Mouse (Mus musculus) urinary bladder, postnatal 10 days (tissue): Measurements from ENCODE around the gene Ccdc47.
A peak's percentile ranks its signal among the peaks of the same experiment; 100 is the strongest.

Experiments used
- DNase-seq: peaks from one replicate; pipeline ENCODE4 v3.0.0; 2022; ENCODE audit warnings: low spot score

The Ccdc47 gene

DNA sequence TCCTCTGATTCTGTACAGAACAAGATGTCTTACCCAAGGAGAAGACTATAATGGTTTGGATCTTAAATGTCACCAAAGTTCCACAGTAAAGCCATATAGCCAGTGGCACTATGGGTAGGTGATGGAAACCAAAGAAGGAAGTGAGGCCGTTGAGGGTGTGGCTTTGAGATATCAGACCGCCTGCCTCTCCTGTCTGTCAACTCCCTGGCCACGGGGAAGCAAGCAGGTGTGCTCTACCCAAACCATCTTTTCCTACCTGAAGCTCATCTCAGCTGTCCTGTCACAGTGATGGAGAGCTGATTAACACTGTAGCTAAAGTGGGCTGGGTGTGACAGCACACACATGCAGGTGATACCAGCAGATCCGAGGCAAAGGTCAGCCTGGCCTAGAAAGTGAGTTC lies 17.9 kb downstream of the Ccdc47 start:
- DNase-seq: no peak

- no peak for DNase-seq
Measured at GRCm38 (mm10) chr11:106195341-106195740, 20.8 kb downstream of the Ccdc47 start.

GRCm38 (mm10) chr11:106194891-106195290 lies 21.3 kb downstream of the Ccdc47 start:
- no peak for DNase-seq

GRCm38 (mm10) chr11:106194155-106194541 lies 22.0 kb downstream of the Ccdc47 start:
- no peak for DNase-seq

- peak; percentile 91 for DNase-seq
Measured at GRCm38 (mm10) chr11:106193371-106194154, 22.6 kb downstream of the Ccdc47 start.

- no peak for DNase-seq
Measured at GRCm38 (mm10) chr11:106192657-106193370, 23.3 kb downstream of the Ccdc47 start.

GRCm38 (mm10) chr11:106192241-106192640 lies 23.9 kb downstream of the Ccdc47 start:
- no peak for DNase-seq

DNA sequence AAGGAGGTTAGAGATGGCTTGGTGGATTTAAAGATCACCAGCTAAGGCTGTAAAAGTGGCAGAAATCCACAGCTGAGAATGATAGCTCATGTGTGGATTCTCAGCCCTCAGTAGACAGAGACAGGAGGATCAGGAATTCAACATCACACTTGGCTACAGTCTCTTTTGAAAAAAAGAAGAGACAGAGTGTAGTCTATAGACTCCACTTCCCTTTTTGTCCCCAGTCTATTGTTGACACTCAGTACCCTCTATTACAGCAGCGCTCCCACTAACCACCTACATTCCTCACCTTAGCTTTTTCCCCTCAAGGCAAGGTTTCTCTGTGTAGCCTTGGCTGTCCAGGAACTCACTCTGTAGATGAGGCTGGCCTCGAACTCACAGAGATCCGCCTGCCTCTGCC lies 24.4 kb downstream of the Ccdc47 start:
- DNase-seq: no peak

DNA sequence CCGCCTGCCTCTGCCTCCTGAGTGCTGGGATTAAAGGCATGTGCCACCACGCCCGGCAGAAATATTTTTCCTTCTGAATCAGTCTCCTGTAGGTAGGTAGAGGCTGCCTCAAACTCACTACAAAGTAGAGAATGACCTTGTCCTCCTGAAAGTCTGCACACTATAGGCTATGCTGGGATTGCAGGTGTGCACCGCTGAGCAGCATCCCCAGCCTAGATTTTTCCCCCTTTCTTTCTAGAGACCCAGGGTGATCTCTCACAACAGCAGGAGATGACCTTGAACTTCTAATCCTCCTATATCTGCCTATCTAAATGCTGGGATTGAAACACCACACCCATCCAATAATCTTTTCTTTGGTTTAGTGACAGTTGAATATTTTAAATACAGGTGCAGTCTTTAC lies 28.8 kb downstream of the Ccdc47 start:
- no peak for DNase-seq

GRCm38 (mm10) chr11:106180449-106180801 lies 35.7 kb downstream of the Ccdc47 start:
- DNase-seq: no peak

- DNase-seq: no peak
Measured at GRCm38 (mm10) chr11:106179711-106180448, 36.3 kb downstream of the Ccdc47 start.

DNA sequence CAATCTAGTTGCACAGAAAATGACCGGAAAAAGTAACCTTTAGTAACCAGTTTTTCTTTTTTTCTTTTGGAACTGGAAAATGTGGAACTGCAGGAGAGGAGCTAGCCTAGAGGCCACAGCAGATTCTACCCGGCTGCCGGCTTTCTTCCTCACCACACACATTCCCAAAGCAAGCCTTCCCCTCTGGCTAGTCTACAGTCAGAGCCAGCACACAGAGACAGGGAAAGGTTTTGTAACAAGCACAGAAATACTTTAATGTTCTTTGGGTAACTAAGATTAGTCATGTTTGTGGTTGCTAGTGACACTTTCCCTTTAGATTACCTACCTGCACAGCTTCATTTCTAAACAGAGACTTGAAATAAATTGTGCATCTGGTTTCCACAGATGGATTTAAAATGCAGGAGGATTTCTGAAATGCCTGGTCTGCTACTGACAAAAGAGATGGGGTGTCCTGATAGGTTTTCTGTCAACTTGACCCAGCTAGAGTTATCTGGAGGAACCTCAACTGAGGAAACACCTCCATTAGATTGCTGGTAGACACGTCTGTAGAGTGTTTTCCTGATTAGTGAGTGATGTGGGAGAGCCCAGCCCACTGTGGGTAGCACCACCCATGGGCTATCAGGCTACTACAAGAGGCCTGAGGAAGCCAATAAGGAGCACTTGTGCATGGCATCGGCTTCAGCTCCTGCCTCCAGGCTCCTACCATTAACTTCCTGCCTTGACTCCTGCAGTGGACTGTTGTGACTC lies 37.9 kb downstream of the Ccdc47 start:
- no peak for DNase-seq

GRCm38 (mm10) chr11:106176372-106176771 lies 39.8 kb downstream of the Ccdc47 start:
- DNase-seq: no peak

GRCm38 (mm10) chr11:106175081-106175480 lies 41.1 kb downstream of the Ccdc47 start:
- no peak for DNase-seq

DNA sequence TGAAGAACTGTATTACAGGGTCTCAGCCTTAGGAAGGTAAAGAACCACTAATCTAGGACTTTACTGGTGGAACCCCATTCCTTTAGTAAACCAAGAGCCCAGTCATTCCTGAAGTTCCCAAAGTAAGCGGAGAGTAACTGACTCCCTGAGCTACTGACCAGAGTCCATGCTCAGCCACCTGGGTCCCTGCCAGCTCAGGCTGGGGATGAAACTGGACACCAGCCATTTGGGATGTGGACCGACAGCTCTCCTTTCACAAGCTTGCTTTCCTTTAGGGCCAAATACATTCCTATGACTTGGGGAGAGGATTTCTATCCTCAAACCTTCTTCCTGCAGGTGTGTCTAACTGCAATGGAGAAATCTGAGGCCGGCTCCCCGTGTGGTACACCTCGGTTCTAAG lies 41.8 kb downstream of the Ccdc47 start:
- DNase-seq: no peak

DNA sequence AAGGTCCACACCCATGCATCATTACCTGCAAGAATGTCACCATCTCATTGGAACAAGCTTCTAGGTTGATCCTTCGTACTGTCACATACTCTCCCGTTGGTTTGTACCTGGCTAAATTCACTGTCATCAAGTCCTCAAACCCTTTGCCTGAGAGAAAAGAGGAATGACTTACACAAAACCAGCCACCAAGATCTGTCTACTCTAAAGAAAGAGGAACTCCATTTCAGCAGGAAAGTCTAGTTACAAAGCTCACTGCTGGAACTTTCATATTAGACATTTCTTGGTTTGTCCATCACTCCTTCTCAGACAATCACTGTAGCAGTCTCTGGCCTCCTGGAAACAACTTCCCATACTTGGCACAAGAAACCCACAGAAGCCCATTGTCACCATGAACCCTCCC lies 42.9 kb downstream of the Ccdc47 start:
- DNase-seq: no peak

DNA sequence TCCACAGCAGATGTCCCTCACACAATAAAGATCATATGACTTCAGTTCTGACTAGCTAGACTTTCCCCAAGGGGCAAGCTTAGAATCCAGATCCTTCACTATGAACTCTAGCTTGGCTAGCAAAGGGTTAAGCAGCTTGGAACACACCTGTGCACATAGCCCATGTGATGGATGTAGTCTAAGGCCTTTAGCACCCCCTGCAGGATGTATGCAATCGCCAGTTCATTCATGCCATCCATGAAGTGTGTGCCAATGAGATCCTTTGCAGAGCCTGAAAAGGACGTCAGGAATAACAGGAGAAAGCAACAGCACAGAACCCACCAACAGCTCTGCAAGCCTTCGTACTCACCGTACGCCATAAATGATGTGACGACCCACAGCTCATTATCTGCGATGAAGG lies 45.3 kb downstream of the Ccdc47 start:
- no peak for DNase-seq

DNA sequence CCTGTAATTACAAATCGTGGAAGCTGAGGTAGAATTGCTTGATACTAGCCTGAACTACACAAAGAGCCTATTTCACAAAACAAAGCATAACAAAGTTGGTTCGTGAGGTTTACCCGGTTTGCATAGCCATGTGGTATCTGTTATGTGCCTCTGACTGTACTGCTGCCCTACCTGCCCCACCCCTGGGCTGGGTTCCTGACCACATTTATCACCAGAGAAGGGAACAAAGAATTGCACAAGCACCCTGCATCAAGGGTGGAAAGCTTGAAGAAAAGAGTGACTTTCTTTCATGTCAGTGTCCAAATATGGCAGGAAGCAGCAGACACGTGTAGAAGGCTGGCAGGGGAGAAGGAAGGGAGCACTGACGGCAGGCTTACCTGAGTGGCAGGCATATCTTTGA lies 48.7 kb downstream of the Ccdc47 start:
- DNase-seq: no peak

DNA sequence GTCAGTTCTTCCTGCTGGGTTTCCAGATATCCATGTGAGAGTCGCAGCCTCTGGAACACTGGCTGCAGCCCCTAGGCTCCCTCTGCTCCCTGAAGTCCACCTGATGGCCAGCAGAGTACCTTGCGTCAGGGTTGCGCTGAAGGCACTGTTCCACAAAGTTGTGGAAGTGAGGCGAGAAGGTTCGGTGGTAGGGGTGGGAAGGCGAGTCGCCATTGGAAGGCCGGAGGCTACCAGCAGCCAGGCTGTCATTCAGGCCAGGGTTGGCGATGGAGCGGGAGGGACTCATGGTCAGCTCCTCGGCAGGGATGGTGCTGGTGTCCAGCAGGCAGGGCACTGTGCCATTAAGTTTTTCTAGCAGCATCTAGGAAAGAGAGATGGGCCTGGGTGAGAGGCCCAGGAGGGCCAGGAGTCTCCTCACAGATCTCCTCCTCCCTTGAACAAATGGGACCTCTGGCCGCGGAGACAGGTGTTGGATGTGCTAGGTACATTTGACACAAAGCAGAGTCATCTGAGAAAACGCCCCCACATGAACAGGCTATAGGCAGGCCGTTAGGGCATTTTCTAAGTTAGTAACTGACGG lies 51.5 kb downstream of the Ccdc47 start:
- DNase-seq: no peak

GRCm38 (mm10) chr11:106163546-106163945 lies 52.6 kb downstream of the Ccdc47 start:
- no peak for DNase-seq

DNA sequence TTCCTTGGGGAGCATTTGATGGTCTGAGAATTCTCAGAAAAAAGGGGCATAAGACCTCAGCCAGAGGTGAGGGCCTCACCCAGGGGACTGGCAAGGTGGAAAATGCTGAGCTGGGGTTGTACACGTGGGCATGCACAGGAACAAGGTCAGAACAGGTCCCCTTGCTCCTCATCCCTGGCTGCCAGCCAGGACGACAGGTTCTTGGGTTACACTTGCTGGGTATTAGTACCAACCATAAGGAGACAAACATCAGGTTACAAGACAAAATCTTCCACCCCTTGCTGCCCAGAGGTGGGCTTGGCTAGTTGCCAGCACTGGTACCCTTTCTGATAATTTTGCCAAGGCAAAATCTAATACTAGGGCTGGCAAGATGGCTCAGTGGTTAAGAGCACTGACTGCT lies 53.9 kb downstream of the Ccdc47 start:
- DNase-seq: no peak
